Mouse (Mus musculus): ENCODE data around the gene Tmem108. TPM values are rescaled to one million over a fixed set of nuclear protein-coding genes. Genes with fewer than 3 reads are reported as not detected.

Gene Tmem108
- total RNA-seq, 2 experiments from 2014 or later, result 41.6 to 43.7 TPM

- DNase-seq (ENCODE audit: extremely low spot score in 1 of 2, low spot score in 2 of 2), result no peak
- intact Hi-C loops (cut with DNase I), result no loop called here
These were observed 215.9 kb downstream of the Tmem108 start for GRCm38 (mm10) chr9:103545729-103546128.

- DNase-seq (ENCODE audit: extremely low spot score in 1 of 2, low spot score in 2 of 2), result no peak
- intact Hi-C loops (cut with DNase I), result no loop called here
These were observed 216.4 kb downstream of the Tmem108 start for GRCm38 (mm10) chr9:103545271-103545670.

- intact Hi-C loops (cut with DNase I), result no loop called here
- no peak for DNase-seq (ENCODE audit: extremely low spot score in 1 of 2, low spot score in 2 of 2)
These were observed 217.0 kb downstream of the Tmem108 start for GRCm38 (mm10) chr9:103544599-103544998.

GRCm38 (mm10) chr9:103540518-103540917 lies 221.1 kb downstream of the Tmem108 start:
- intact Hi-C loops (cut with DNase I), result no loop called here
- DNase-seq (ENCODE audit: extremely low spot score in 1 of 2, low spot score in 2 of 2), result no peak

- intact Hi-C loops (cut with DNase I), result no loop called here
- no peak for DNase-seq (ENCODE audit: extremely low spot score in 1 of 2, low spot score in 2 of 2)
These were observed 223.4 kb downstream of the Tmem108 start for GRCm38 (mm10) chr9:103538047-103538816.

GRCm38 (mm10) chr9:103536059-103536634 lies 225.5 kb downstream of the Tmem108 start:
- intact Hi-C loops (cut with DNase I), result no loop called here
- DNase-seq (ENCODE audit: extremely low spot score in 1 of 2, low spot score in 2 of 2), result no peak

GRCm38 (mm10) chr9:103525041-103525537 lies 236.5 kb downstream of the Tmem108 start:
- intact Hi-C loops (cut with DNase I), result no loop called here
- DNase-seq (ENCODE audit: extremely low spot score in 1 of 2, low spot score in 2 of 2), result no peak

GRCm38 (mm10) chr9:103524600-103524999 lies 237.0 kb downstream of the Tmem108 start:
- intact Hi-C loops (cut with DNase I), result no loop called here
- DNase-seq (ENCODE audit: extremely low spot score in 1 of 2, low spot score in 2 of 2), result no peak

GRCm38 (mm10) chr9:103523742-103524403 lies 237.8 kb downstream of the Tmem108 start:
- intact Hi-C loops (cut with DNase I), result no loop called here
- DNase-seq (ENCODE audit: extremely low spot score in 1 of 2, low spot score in 2 of 2), result no peak

- no peak for DNase-seq (ENCODE audit: extremely low spot score in 1 of 2, low spot score in 2 of 2)
- intact Hi-C loops (cut with DNase I), result no loop called here
These were observed 238.6 kb downstream of the Tmem108 start for GRCm38 (mm10) chr9:103523008-103523407.

- no peak for DNase-seq (ENCODE audit: extremely low spot score in 1 of 2, low spot score in 2 of 2)
- intact Hi-C loops (cut with DNase I), result no loop called here
These were observed 247.8 kb downstream of the Tmem108 start for GRCm38 (mm10) chr9:103513884-103514283.

GRCm38 (mm10) chr9:103512257-103512656 lies 249.4 kb downstream of the Tmem108 start:
- intact Hi-C loops (cut with DNase I), result no loop called here
- no peak for DNase-seq (ENCODE audit: extremely low spot score in 1 of 2, low spot score in 2 of 2)

GRCm38 (mm10) chr9:103506968-103507584 lies 254.6 kb downstream of the Tmem108 start:
- intact Hi-C loops (cut with DNase I), result no loop called here
- no peak for DNase-seq (ENCODE audit: extremely low spot score in 1 of 2, low spot score in 2 of 2)

- DNase-seq (ENCODE audit: extremely low spot score in 1 of 2, low spot score in 2 of 2), result no peak
- intact Hi-C loops (cut with DNase I), result no loop called here
These were observed 256.6 kb downstream of the Tmem108 start for GRCm38 (mm10) chr9:103505067-103505466.

GRCm38 (mm10) chr9:103504646-103505045 lies 257.0 kb downstream of the Tmem108 start:
- DNase-seq (ENCODE audit: extremely low spot score in 1 of 2, low spot score in 2 of 2), result peak in 1 of 2 experiments; percentile 55
- intact Hi-C loops (cut with DNase I), result loop anchor here (5.0 kb wide), 1 partner anchor 53 kb away; no protein-coding TSS in a partner anchor

GRCm38 (mm10) chr9:103503586-103504298 lies 257.9 kb downstream of the Tmem108 start:
- no peak for DNase-seq (ENCODE audit: extremely low spot score in 1 of 2, low spot score in 2 of 2)
- intact Hi-C loops (cut with DNase I), result loop anchor here (5.0 kb wide), 1 partner anchor 54 kb away; no protein-coding TSS in a partner anchor

- intact Hi-C loops (cut with DNase I), result loop anchor here (5.0 kb wide), 1 partner anchor 55 kb away; no protein-coding TSS in a partner anchor
- DNase-seq (ENCODE audit: extremely low spot score in 1 of 2, low spot score in 2 of 2), result no peak
These were observed 259.0 kb downstream of the Tmem108 start for GRCm38 (mm10) chr9:103502655-103503054.

- intact Hi-C loops (cut with DNase I), result loop anchor here (5.0 kb wide), 1 partner anchor 55 kb away; no protein-coding TSS in a partner anchor
- peak; percentile 54 to 81 for DNase-seq (ENCODE audit: extremely low spot score in 1 of 2, low spot score in 2 of 2)
These were observed 259.7 kb downstream of the Tmem108 start for GRCm38 (mm10) chr9:103501861-103502364.

Data from left cerebral cortex, postnatal 10 days (tissue).